Mouse (Mus musculus) liver, adult 2 months (tissue): ENCODE measurements around the gene Arg2. TPM values are rescaled to one million over a fixed set of nuclear protein-coding genes. Genes with fewer than 3 reads are reported as not detected.

Experiments used
- DNase-seq: peaks from one replicate; pipeline ENCODE4 v3.0.0-alpha.2; 2011; ENCODE audit warnings: low read depth, low spot score; ENCODE audit errors: extremely low read depth
- H3K27ac ChIP-seq: fragments of 200-500 bp; replicated peaks from 2 replicates; pipeline ENCODE4 v1.5.1; 2012; ENCODE audit warnings: low read depth, mild to moderate bottlenecking, control low read depth, inconsistent platforms, low read length; ENCODE audit not compliant: insufficient read depth
- H3K27me3 ChIP-seq: fragments of 200-500 bp; 2 replicates; pipeline ENCODE4 v1.6.1; 2012; ENCODE audit warnings: mild to moderate bottlenecking, moderate library complexity, low read length, inconsistent platforms; ENCODE audit not compliant: control insufficient read depth, insufficient read depth
- H3K36me3 ChIP-seq: fragments of 200-500 bp; 2 replicates; pipeline ENCODE4 v1.6.1; 2012; ENCODE audit warnings: low read length, inconsistent platforms; ENCODE audit not compliant: control insufficient read depth, insufficient read depth
- H3K4me1 ChIP-seq: fragments of 200-500 bp; 2 replicates; pipeline ENCODE4 v1.6.1; 2011; ENCODE audit warnings: low read length; ENCODE audit not compliant: control insufficient read depth, insufficient read depth
- H3K4me3 ChIP-seq: fragments of 200-500 bp; 2 replicates; pipeline ENCODE4 v1.5.1; 2011; ENCODE audit warnings: low read depth, mild to moderate bottlenecking, control low read depth, low read length, moderate library complexity; ENCODE audit not compliant: insufficient read depth
- H3K79me2 ChIP-seq: fragments of 200-500 bp; 2 replicates; pipeline ENCODE4 v1.6.1; 2012; ENCODE audit warnings: inconsistent platforms, mild to moderate bottlenecking, low read length, moderate library complexity; ENCODE audit not compliant: control insufficient read depth, insufficient read depth
- H3K9ac ChIP-seq: fragments of 200-500 bp; 2 replicates; pipeline ENCODE4 v1.6.1; 2012; ENCODE audit warnings: low read depth, mild to moderate bottlenecking, control low read depth, inconsistent platforms, low read length
- CTCF ChIP-seq: fragments of 200-500 bp; IDR thresholded peaks from 2 replicates; pipeline ENCODE4 v1.5.1; 2011; ENCODE audit warnings: low read depth, low read length, control low read depth
- POLR2A ChIP-seq: fragments of 200-500 bp; IDR thresholded peaks from 2 replicates; pipeline ENCODE4 v1.6.1; 2011; ENCODE audit warnings: low read length, control low read depth; ENCODE audit not compliant: insufficient read depth; ENCODE audit errors: extremely low read depth
- WGBS: fragments of 180-500 bp; shearing (Covaris S2); methylation state at CpG from one replicate; pipeline ENCODE4 v1.1.7; 2018; 5-methylcytosine and 5-hydroxymethylcytosine counted together
- polyA plus RNA-seq: library from polyadenylated mRNA; depleted of rRNA; stranded (reverse); fragments of >200 nt; gene quantifications from 2 replicates; pipeline ENCODE4 v1.2.3, GENCODE M21; 2012; rRNA removed
- total RNA-seq: library from RNA; depleted of rRNA; stranded (reverse); fragments of >200 nt; gene quantifications from 2 replicates; pipeline ENCODE4 v1.2.3, GENCODE M21; 2014; rRNA removed

Arg2 gene
- total and polyA plus RNA-seq, 2 experiments = 0.46 TPM; not detected in 1

DNA sequence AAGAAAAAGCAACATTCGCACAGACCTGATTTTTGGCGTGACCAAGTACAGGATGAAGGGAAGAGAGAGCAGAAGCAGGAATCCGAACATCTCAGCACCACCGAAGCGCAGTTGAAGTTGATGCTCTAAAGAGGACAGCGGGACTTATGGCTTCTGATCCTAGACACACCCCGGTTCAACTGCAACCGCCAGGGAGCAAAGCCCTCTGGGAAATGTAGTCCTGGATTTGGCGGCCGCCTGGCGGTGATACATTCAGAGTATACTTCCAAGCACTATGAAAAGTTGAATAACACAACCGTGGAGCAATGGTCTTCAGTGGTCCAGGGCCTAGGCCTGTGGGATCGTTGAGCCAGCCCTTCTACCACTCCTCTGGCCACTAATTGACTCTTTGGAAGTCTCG, 61.1 kb downstream of the Arg2 start:
- H3K4me1 ChIP-seq = peaks cover 11% of the 10 kb centered on the region
- H3K27me3 ChIP-seq = no peaks in the 10 kb centered on the region
- H3K4me3 ChIP-seq = peak overlapping the region; percentile 76
- H3K79me2 ChIP-seq = peaks cover 5% of the 10 kb centered on the region; the same call in 1 of the 2 replicates
- H3K9ac ChIP-seq = peak overlapping the region; percentile 56
- peak overlapping the region; percentile 71 for H3K27ac ChIP-seq
- DNase-seq = peak; percentile 80
- peaks cover 16% of the 10 kb centered on the region for H3K36me3 ChIP-seq
- TF ChIP-seq CTCF = peak; percentile 56
- TF ChIP-seq POLR2A = peak; percentile 31; the same call in 1 of the 2 replicates
- 2% methylated on average over 14 of the region's 14 CpGs for WGBS

DNA sequence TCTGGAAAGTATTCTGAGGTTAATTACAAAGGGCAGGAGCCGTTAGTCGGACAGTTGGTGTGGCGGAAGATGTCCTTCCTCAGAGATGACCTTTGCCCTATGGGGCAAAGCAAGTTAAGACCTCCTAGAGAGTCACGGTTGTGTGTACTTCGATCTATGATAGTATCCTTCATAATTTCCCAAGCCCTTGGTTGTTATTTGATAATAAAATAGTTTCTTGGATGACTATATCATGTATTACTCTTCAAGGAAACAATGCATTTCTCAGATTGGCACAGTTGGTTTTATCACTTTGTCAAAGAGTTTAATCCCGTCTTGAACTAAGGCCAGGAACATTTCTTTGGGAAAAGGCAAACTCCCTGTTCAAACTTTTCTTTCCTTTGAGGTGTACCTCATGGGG, 61.6 kb downstream of the Arg2 start, which contains the start of gene Rdh11:
Rdh11 (minus strand) TSS at position 101 of the 400 bp plus-strand sequence.
- Histone ChIP-seq H3K9ac (peak within 1 kb of the TSS; percentile 56), H3K79me2 (peaks cover 5% of the 10 kb centered on the region; the same call in 1 of the 2 replicates), H3K27ac (peak within 1 kb of the TSS; percentile 71), H3K4me1 (peaks cover 11% of the 10 kb centered on the region), H3K4me3 (peak within 1 kb of the TSS; percentile 76), H3K36me3 (peaks cover 13% of the 10 kb centered on the region), H3K27me3 (no peaks in the 10 kb centered on the region)
- TF ChIP-seq CTCF (no peak), POLR2A (no peak)
- DNase-seq = no peak
- WGBS = 46% methylated on average over 6 of the region's 6 CpGs

DNA sequence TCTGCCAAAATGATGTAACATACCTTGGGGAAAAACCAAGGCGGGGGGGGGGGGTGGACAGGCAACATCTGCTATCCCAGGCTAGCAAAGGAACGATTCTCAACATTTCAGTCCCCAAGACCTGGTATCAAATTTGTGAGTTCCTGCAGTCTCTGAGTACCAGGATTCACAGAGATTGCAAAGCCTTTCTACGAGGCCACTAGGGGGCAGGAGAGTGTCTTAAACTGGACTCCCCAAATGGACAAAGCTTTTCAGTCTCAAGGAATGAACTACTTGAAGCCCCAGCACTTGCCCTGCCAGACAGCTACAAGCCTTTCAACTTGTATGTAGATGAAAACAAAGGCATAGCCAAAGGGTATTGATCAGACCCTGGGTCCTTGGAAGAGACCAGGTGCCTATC, 62.9 kb downstream of the Arg2 start:
- TF ChIP-seq POLR2A (no peak), CTCF (peak; percentile 73)
- no peaks in the 10 kb centered on the region for H3K27me3 ChIP-seq
- H3K4me1 ChIP-seq = peaks cover 11% of the 10 kb centered on the region
- DNase-seq = peak; percentile 72
- H3K36me3 ChIP-seq = peaks cover 1% of the 10 kb centered on the region; the same call in 1 of the 2 replicates
- H3K79me2 ChIP-seq = peaks cover 5% of the 10 kb centered on the region; the same call in 1 of the 2 replicates
- no peak overlapping the region for H3K9ac ChIP-seq
- no peak overlapping the region for H3K4me3 ChIP-seq
- 3% methylated on average over 3 of the region's 3 CpGs for WGBS
- H3K27ac ChIP-seq = no peak overlapping the region

DNA sequence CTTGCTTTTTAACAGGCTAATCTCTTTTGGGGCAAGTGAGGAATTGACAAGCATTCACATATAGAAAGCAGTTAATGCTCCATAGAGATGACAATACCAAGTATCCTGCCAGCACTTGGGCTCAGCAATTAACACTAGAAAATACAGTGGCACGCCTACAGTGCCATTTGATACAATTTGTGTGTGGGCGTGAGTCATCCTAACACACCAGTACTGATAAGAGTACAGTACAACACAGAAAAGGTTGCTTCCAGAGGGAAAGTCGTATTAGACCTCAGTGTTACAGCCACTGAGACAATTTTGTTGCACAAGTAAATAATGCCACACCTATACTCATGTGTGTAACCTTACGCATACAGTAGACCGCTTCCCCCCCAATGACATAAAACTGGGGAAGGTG, 66.5 kb downstream of the Arg2 start:
- Histone ChIP-seq H3K79me2 (no peaks in the 10 kb centered on the region), H3K27ac (no peak overlapping the region), H3K27me3 (no peaks in the 10 kb centered on the region), H3K9ac (no peak overlapping the region), H3K4me1 (no peaks in the 10 kb centered on the region), H3K36me3 (no peaks in the 10 kb centered on the region), H3K4me3 (no peak overlapping the region)
- TF ChIP-seq CTCF (no peak), POLR2A (no peak)
- DNase-seq = no peak
- WGBS = 81% methylated on average over 5 of the region's 5 CpGs

DNA sequence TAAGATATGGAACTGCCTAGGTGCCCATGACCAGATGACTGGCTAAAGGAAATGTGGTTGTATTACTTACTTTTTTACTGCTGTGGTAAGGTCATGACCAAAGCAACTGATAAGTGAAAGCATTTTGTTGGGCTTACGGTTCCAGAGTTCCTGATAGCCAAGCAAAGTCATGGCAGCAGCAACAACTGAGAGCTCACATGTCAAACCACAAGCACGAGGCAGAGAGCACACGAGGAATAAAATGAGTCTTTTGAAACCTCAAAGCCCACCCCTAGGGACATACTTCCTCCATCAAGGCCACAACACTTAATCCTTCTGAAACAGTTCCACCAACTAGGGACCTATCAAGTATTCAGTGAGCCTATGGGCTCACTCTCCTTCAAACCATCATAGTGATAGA, 71.3 kb downstream of the Arg2 start:
- no peaks in the 10 kb centered on the region for H3K36me3 ChIP-seq
- H3K27me3 ChIP-seq = no peaks in the 10 kb centered on the region
- no peaks in the 10 kb centered on the region for H3K4me1 ChIP-seq
- no peak overlapping the region for H3K27ac ChIP-seq
- no peak overlapping the region for H3K9ac ChIP-seq
- 77% methylated on average over 3 of the region's 3 CpGs for WGBS
- TF ChIP-seq POLR2A (no peak), CTCF (no peak)
- H3K4me3 ChIP-seq = no peak overlapping the region
- no peaks in the 10 kb centered on the region for H3K79me2 ChIP-seq
- DNase-seq = no peak

Other genes with a start within 250 kb of the Arg2 start
- 1.9 and 2.4 TPM in 2 replicates for gene Plek2, start 223.8 kb upstream of the Arg2 start, total RNA-seq
- 0.22 and 0.39 TPM in 2 replicates for gene Plek2, start 223.8 kb upstream of the Arg2 start, polyA plus RNA-seq
- 1.4 and 2.5 TPM in 2 replicates for gene Tmem229b, start 123.2 kb upstream of the Arg2 start, total RNA-seq
- 1.4 and 1.6 TPM in 2 replicates for gene Tmem229b, start 123.2 kb upstream of the Arg2 start, polyA plus RNA-seq
- 0.09 and 0.13 TPM in 2 replicates for gene Plekhh1, start 101.6 kb upstream of the Arg2 start, total RNA-seq
- gene Plekhh1, start 101.6 kb upstream of the Arg2 start, polyA plus RNA-seq = 0.16 and 0.27 TPM in 2 replicates
- 6.0 and 6.4 TPM in 2 replicates for gene Pigh, start 41.1 kb upstream of the Arg2 start, total RNA-seq
- 4.4 and 4.6 TPM in 2 replicates for gene Pigh, start 41.1 kb upstream of the Arg2 start, polyA plus RNA-seq
- 57.1 and 70.7 TPM in 2 replicates for gene Vti1b, start 41.9 kb downstream of the Arg2 start, total RNA-seq
- 29.9 and 34.6 TPM in 2 replicates for gene Vti1b, start 41.9 kb downstream of the Arg2 start, polyA plus RNA-seq
- gene Rdh11, start 61.5 kb downstream of the Arg2 start, total RNA-seq = 53.1 and 60.5 TPM in 2 replicates
- gene Rdh11, start 61.5 kb downstream of the Arg2 start, polyA plus RNA-seq = 37.9 and 46.4 TPM in 2 replicates
- gene Rdh12, start 78.1 kb downstream of the Arg2 start, total RNA-seq = not detected in 2 replicates
- not detected in 2 replicates for gene Rdh12, start 78.1 kb downstream of the Arg2 start, polyA plus RNA-seq
- 17.6 and 27.9 TPM in 2 replicates for gene Zfyve26, start 165.5 kb downstream of the Arg2 start, total RNA-seq
- gene Zfyve26, start 165.5 kb downstream of the Arg2 start, polyA plus RNA-seq = 15.4 and 20.5 TPM in 2 replicates
- gene Rad51b, start 166.5 kb downstream of the Arg2 start, total RNA-seq = 1.7 TPM in 2 replicates
- 0.55 and 0.58 TPM in 2 replicates for gene Rad51b, start 166.5 kb downstream of the Arg2 start, polyA plus RNA-seq